8 mouse cellular contexts compared by ENCODE assay signal in the genomic region with DNA sequence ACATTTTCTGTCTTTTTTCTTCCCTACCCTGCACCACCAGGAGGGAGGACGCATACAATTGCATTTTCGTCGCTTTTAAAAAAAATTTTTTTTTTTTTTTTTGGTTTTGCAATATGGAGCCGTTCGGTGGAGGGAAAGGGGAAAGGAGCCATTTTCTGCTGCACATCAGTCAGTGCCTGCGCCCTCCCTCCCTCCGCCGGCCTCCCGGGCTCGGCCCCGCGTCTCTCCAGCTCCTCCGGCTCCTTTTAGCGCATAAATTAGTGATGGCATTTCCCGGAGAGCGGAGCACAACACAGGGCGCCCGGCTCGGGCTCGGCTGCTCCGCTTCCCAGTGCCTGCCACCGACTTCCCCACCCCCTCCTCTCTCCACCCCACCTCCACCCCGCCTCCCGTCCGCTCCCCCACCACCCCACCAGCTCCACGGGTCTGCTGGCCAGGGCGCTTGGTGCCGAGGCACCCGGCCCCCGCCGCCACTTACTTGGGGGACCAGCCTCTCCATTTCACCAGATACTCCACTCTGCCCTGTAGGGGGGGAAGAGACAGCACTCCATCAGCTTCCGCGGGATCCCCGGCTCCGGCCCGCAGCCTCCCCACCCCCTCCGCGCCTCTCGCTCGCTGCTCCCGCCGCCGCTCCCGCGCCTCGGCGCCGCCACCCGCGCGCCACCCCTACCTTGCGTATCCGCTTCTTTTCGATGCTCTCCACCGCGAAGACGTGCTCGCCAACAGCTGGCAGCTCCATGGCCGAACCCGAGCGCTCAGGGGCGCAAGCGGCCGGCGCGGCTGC. TPM values are rescaled to one million over a fixed set of nuclear protein-coding genes. Genes with fewer than 3 reads are reported as not detected.
DNase-seq lines count a peak whose midpoint lies in the region; ATAC-seq and TF ChIP-seq lines count a peak whose summit lies in the region.

No protein-coding gene starts in this region.

- H3K36me3 ChIP-seq in CH12.LX (replicated peaks in 1 of 2; ENCODE audit: control insufficient read depth in 1 of 2, insufficient read depth in 1 of 2, low read length in 1 of 2) = peaks cover 39 to 45% of the 10 kb centered on the region in 2 experiments
- peaks cover 17% of the 10 kb centered on the region for H3K36me3 ChIP-seq in forebrain, embryonic 13.5 days (ENCODE audit: poor library complexity, severe bottlenecking)

- peak; percentile 61 for ATAC-seq in forebrain, embryonic 13.5 days

- peak; percentile 60 for DNase-seq in CH12.LX (ENCODE audit: extremely low read depth)
- peak; percentile 50 for DNase-seq in brain, embryonic 18.5 days (ENCODE audit: low read depth, low spot score)
- peak; percentile 63 for DNase-seq in heart, postnatal 25 days (ENCODE audit: low spot score)
- DNase-seq in layer of hippocampus, adult 18-20 months (ENCODE audit: low spot score in 2 of 2) = peak; percentile 53 to 82
- peak; percentile 83 for DNase-seq in lung, adult 2 months
- DNase-seq in thymus, postnatal 25 days = peak; percentile 80

- peak overlapping the region; percentile 92 for H3K27ac ChIP-seq in CH12.LX (ENCODE audit: insufficient read depth, low read depth)
- peak overlapping the region; percentile 99 for H3K27ac ChIP-seq in forebrain, embryonic 13.5 days
- peak overlapping the region; percentile 94 for H3K27ac ChIP-seq in olfactory bulb, adult 2 months (ENCODE audit: insufficient read depth, low read depth, low read length)

- WGBS in forebrain, embryonic 13.5 days = under 1% methylated on average over 64 of the region's 66 CpGs
- WGBS in lung, adult 2 months = under 1% methylated on average over 62 of the region's 66 CpGs
- under 1% methylated on average over 66 of the region's 66 CpGs for WGBS in olfactory bulb, adult 2 months

- no peak for TF ChIP-seq EP300 in CH12.LX (IDR thresholded peaks at IDR 0.05; ENCODE audit: low read length)

- H3K4me3 ChIP-seq in CH12.LX (replicated peaks in 1 of 3; ENCODE audit: low read depth in 2 of 3, low read length in 2 of 3, poor library complexity in 1 of 3) = peak overlapping the region; percentile 83 to 97 (median 93)
- H3K4me3 ChIP-seq in forebrain, embryonic 13.5 days = peak overlapping the region; percentile 71
- H3K4me3 ChIP-seq in lung, adult 2 months (replicated peaks; ENCODE audit: extremely low read depth, low read depth, low read length) = peak overlapping the region; percentile 92
- H3K4me3 ChIP-seq in olfactory bulb, adult 2 months (ENCODE audit: insufficient read depth, low read depth, low read length) = peak overlapping the region; percentile 69

- H3K4me1 ChIP-seq in CH12.LX (ENCODE audit: control insufficient read depth in 1 of 2, insufficient read depth in 2 of 2) = peaks cover 30 to 83% of the 10 kb centered on the region in 2 experiments
- H3K4me1 ChIP-seq in forebrain, embryonic 13.5 days = peaks cover 75% of the 10 kb centered on the region
- peaks cover 41% of the 10 kb centered on the region for H3K4me1 ChIP-seq in lung, adult 2 months (ENCODE audit: control insufficient read depth, insufficient read depth, low read length)
- H3K4me1 ChIP-seq in olfactory bulb, adult 2 months (ENCODE audit: control insufficient read depth, insufficient read depth, low read length) = peaks cover 64% of the 10 kb centered on the region

- peaks cover 29% of the 10 kb centered on the region for H3K27me3 ChIP-seq in CH12.LX (replicated peaks)
- H3K27me3 ChIP-seq in forebrain, embryonic 13.5 days = peaks cover 67% of the 10 kb centered on the region

- in situ Hi-C loops in CH12.LX (cut with MboI; ENCODE audit: low pct_ligation_motif_present, low pct_unique_long_range_greater_than_20kb, low sequenced_read_pairs) = no loop called here

- H3K79me2 ChIP-seq in CH12.LX (replicated peaks; ENCODE audit: control insufficient read depth, extremely low read depth, insufficient read depth, poor library complexity, severe bottlenecking) = peaks cover 55% of the 10 kb centered on the region

- no peak; the same call in 1 of the 2 replicates for TF ChIP-seq POLR2A in CH12.LX (IDR thresholded peaks at IDR 0.05; ENCODE audit: low read depth, low read length)
- TF ChIP-seq POLR2A in lung, adult 2 months (IDR thresholded peaks at IDR 0.05; ENCODE audit: borderline replicate concordance, extremely low read depth, low read depth, low read length) = peak; percentile 60; the same call in 1 of the 2 replicates
- no peak for TF ChIP-seq POLR2A in olfactory bulb, adult 2 months (IDR thresholded peaks at IDR 0.05; ENCODE audit: insufficient read depth, low read depth, low read length)

- TF ChIP-seq RAD21 in CH12.LX (IDR thresholded peaks at IDR 0.05; ENCODE audit: low read depth, low read length) = no peak; the same call in 1 of the 2 replicates

- TF ChIP-seq CTCF in CH12.LX (conservative IDR thresholded peaks at IDR 0.05 in 1 of 2, IDR thresholded peaks at IDR 0.05 in 1 of 2; ENCODE audit: low read depth in 2 of 2, low read length in 2 of 2) = no peak
- no peak for TF ChIP-seq CTCF in lung, adult 2 months (IDR thresholded peaks at IDR 0.05; ENCODE audit: insufficient read depth, low read length)
- TF ChIP-seq CTCF in olfactory bulb, adult 2 months (IDR thresholded peaks at IDR 0.05; ENCODE audit: insufficient read depth, low read depth, low read length) = no peak

- intact Hi-C loops in heart, postnatal 25 days (cut with DNase I) = no loop called here

- peak overlapping the region; percentile 75; the same call in 1 of the 2 replicates for H3K4me2 ChIP-seq in CH12.LX (ENCODE audit: insufficient read depth, low read depth, poor library complexity, severe bottlenecking)
- peak overlapping the region; percentile 79 for H3K4me2 ChIP-seq in forebrain, embryonic 13.5 days

- peak overlapping the region; percentile 89 for H3K9ac ChIP-seq in CH12.LX (ENCODE audit: insufficient read depth, low read depth)
- H3K9ac ChIP-seq in forebrain, embryonic 13.5 days = peak overlapping the region; percentile 88

- no peaks in the 10 kb centered on the region for H3K9me3 ChIP-seq in CH12.LX (replicated peaks; ENCODE audit: low read length)
- H3K9me3 ChIP-seq in forebrain, embryonic 13.5 days (replicated peaks) = no peaks in the 10 kb centered on the region

- dilution Hi-C loops in CH12.LX (cut with MboI; ENCODE audit: extremely low pct_ligation_motif_present, extremely low pct_unique_long_range_greater_than_20kb, low sequenced_read_pairs) = no loop called here

TF ChIP-seq in CH12.LX, 34 proteins besides CTCF, POLR2A, EP300 and RAD21:
- TF ChIP-seq ZKSCAN1 (IDR thresholded peaks at IDR 0.05; ENCODE audit: borderline replicate concordance, low read depth, low read length) (no peak), JUND (conservative IDR thresholded peaks at IDR 0.05; ENCODE audit: low read depth, low read length) (no peak), MXI1 (IDR thresholded peaks at IDR 0.05; ENCODE audit: low read depth, low read length) (peak; percentile 50; the same call in 1 of the 2 replicates), MAFK (IDR thresholded peaks at IDR 0.05; ENCODE audit: insufficient replicate concordance, low read length) (no peak), SMC3 (IDR thresholded peaks at IDR 0.05; ENCODE audit: low read depth, low read length) (no peak), BHLHE40 (IDR thresholded peaks at IDR 0.05; ENCODE audit: low read depth, low read length) (no peak), USF1 (IDR thresholded peaks at IDR 0.05; ENCODE audit: low read depth, low read length) (no peak), KAT2A (IDR thresholded peaks at IDR 0.05; ENCODE audit: insufficient replicate concordance, low read length) (no peak), RCOR1 (conservative IDR thresholded peaks at IDR 0.05; ENCODE audit: low read depth, low read length) (no peak), ELF1 (IDR thresholded peaks at IDR 0.05; ENCODE audit: low read depth, low read length) (no peak; the same call in 1 of the 2 replicates), CHD1 (IDR thresholded peaks at IDR 0.05; ENCODE audit: low read depth, low read length) (peak; percentile 32), CHD2 (IDR thresholded peaks at IDR 0.05; ENCODE audit: low read length) (peak; percentile 89), SIN3A (IDR thresholded peaks at IDR 0.05; ENCODE audit: low read length) (peak; percentile 81), ZNF384 (IDR thresholded peaks at IDR 0.05; ENCODE audit: low read depth, low read length) (peak; percentile 90), NELFE (IDR thresholded peaks at IDR 0.05; ENCODE audit: low read depth, low read length) (no peak), UBTF (IDR thresholded peaks at IDR 0.05; ENCODE audit: low read depth, low read length) (peak; percentile 82; the same call in 1 of the 2 replicates), HCFC1 (IDR thresholded peaks at IDR 0.05; ENCODE audit: low read depth, low read length) (peak; percentile 6; the same call in 1 of the 2 replicates), TBP (conservative IDR thresholded peaks at IDR 0.05; ENCODE audit: low read depth, low read length) (0 out of 2 replicates have a peak, but pooled peaks have one; percentile 28), MAZ (IDR thresholded peaks at IDR 0.05; ENCODE audit: low read depth, low read length) (peak; percentile 76; the same call in 1 of the 2 replicates), MAX (IDR thresholded peaks at IDR 0.05; ENCODE audit: low read length) (0 out of 2 replicates have a peak, but pooled peaks have one; percentile 9), ETS1 (conservative IDR thresholded peaks at IDR 0.05; ENCODE audit: low read depth, low read length) (0 out of 2 replicates have a peak, but pooled peaks have one; percentile 8)
TF ChIP-seq in CH12.LX: peak in this region for 11.

RNA-seq across cellular contexts. Expression of gene Cbx4, which starts 0.6 kb away (rescaled TPM):
- total RNA-seq in CH12.LX (2012; rRNA removed) = 30.6 and 40.4 TPM in 2 replicates
- total RNA-seq in CH12.LX (2014; rRNA removed) = 11.4 and 15.0 TPM in 2 replicates
- 26.0 and 29.8 TPM in 2 replicates for polyA plus RNA-seq in CH12.LX (2012; ENCODE audit: insufficient read length, low read depth)
- polyA plus RNA-seq in forebrain, embryonic 13.5 days (2015; fragmentation: Nextera tagmentation; extraction: Ambion mirVana) = 10.2 and 11.5 TPM in 2 replicates
- 10 to 100 TPM; 14.0 to 14.8 TPM for total RNA-seq in heart, postnatal 25 days (2021)
- total RNA-seq in layer of hippocampus, adult 18-20 months (2021) = 10 to 100 TPM; 44.7 to 49.1 TPM
- 16.2 and 16.8 TPM in 2 replicates for polyA plus RNA-seq in lung, adult 2 months (2012; rRNA removed)
- not detected in 2 replicates for polyA plus RNA-seq in olfactory bulb, adult 2 months (2012; ENCODE audit: insufficient read depth, insufficient read length, low replicate concordance, missing spikeins)

RNA-seq across cellular contexts. Expression of gene Cbx8, which starts 44.7 kb away (rescaled TPM):
- total RNA-seq in CH12.LX (2012; rRNA removed) (8.5 and 10.2 TPM in 2 replicates), CH12.LX (2014; rRNA removed) (6.2 and 7.7 TPM in 2 replicates)
- polyA plus RNA-seq in CH12.LX (2012; ENCODE audit: insufficient read length, low read depth) = 6.0 and 7.5 TPM in 2 replicates
- polyA plus RNA-seq in forebrain, embryonic 13.5 days (2015; fragmentation: Nextera tagmentation; extraction: Ambion mirVana) = 9.8 and 12.3 TPM in 2 replicates
- total RNA-seq in heart, postnatal 25 days (2021) = 1 to 10 TPM; 4.4 to 7.6 TPM
- 10 to 100 TPM in 1 of 2 experiments, 1 to 10 TPM in 1; 8.7 to 10.9 TPM for total RNA-seq in layer of hippocampus, adult 18-20 months (2021)
- polyA plus RNA-seq in lung, adult 2 months (2012; rRNA removed) = 3.8 and 3.9 TPM in 2 replicates
- not detected in 2 replicates for polyA plus RNA-seq in olfactory bulb, adult 2 months (2012; ENCODE audit: insufficient read depth, insufficient read length, low replicate concordance, missing spikeins)

Comparison
In these comparisons a context has a peak if more than half of its experiments do, and no peak if none do; other contexts are left out.
1. Peak in every context shown above with its lines: DNase-seq, ATAC-seq, H3K4me3 ChIP-seq and H3K27ac ChIP-seq.